Comparison of ENCODE assay signal across 8 mouse cellular contexts in the genomic region with DNA sequence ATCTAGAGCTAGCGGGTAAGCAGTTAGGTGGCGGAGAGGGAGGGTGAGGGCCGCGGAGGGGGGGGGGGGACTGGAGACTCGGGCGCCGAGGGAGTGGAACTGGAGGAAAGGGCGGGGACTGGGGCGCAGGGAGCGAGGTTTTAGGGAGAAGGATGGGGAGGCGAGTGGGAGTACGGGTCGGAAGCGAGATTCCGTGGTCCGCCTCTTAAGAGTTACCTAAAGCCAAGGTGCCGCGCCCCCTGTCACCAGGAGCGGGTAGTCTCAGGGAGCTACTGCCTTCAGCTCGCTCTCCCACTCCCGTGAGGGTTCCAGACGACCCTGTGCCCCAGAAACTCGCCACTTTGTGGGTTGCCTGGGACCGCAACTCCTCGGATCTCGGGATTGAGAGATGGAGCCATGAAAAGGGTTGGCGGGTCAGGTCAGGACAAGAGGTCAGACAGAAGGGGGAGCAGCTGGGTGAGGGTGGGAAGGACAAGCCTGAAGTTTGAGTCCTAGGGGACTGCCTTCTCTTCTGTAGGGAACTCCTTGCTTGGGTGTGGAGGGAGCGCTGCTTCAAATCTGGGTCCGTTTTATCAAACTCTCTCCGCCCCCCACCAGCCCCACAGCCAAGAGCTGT. TPM values are rescaled to one million over a fixed set of nuclear protein-coding genes. Genes with fewer than 3 reads are reported as not detected.
DNase-seq lines count a peak whose midpoint lies in the region; ATAC-seq and TF ChIP-seq lines count a peak whose summit lies in the region.

No protein-coding gene starts in this region.

- intact Hi-C loops in heart, adult 2 months (cut with DNase I), result loop anchor here (2.0 kb wide), 2 partner anchors 19 to 25 kb away; a partner anchor contains a TSS
- intact Hi-C loops in heart, postnatal 10 days (cut with DNase I), result loop anchor here (2.0 kb wide), 3 partner anchors 19 to 45 kb away; a partner anchor contains a TSS

- H3K4me1 ChIP-seq in heart, adult 2 months (ENCODE audit: control insufficient read depth, insufficient read depth, low read length), result peaks cover 8% of the 10 kb centered on the region
- peaks cover 47% of the 10 kb centered on the region for H3K4me1 ChIP-seq in embryonic facial prominence, embryonic 12.5 days
- peaks cover 65% of the 10 kb centered on the region for H3K4me1 ChIP-seq in kidney, embryonic 15.5 days
- peaks cover 40% of the 10 kb centered on the region for H3K4me1 ChIP-seq in stomach, embryonic 16.5 days (ENCODE audit: control insufficient read depth, insufficient read depth, low read length)

- TF ChIP-seq CTCF in heart, adult 2 months (IDR thresholded peaks at IDR 0.05), result peak; percentile 48

- no peak for DNase-seq in heart, adult 2 months
- no peak for DNase-seq in heart, postnatal 10 days
- peak; percentile 71 for DNase-seq in ES-CJ7 (ENCODE audit: low read depth, low spot score)
- DNase-seq in frontal cortex, postnatal 25 days (ENCODE audit: low spot score in 2 of 2), result no peak

- H3K4me2 ChIP-seq in embryonic facial prominence, embryonic 12.5 days (replicated peaks), result peak overlapping the region; percentile 68
- H3K4me2 ChIP-seq in kidney, embryonic 15.5 days, result peak overlapping the region; percentile 87
- peak overlapping the region; percentile 96 for H3K4me2 ChIP-seq in stomach, embryonic 16.5 days (ENCODE audit: low read depth, low read length)

- WGBS in heart, adult 2 months, result under 1% methylated on average over 30 of the region's 30 CpGs
- WGBS in embryonic facial prominence, embryonic 12.5 days, result 0% methylated on average over 24 of the region's 30 CpGs
- under 1% methylated on average over 27 of the region's 30 CpGs for WGBS in kidney, embryonic 15.5 days
- WGBS in stomach, embryonic 16.5 days, result under 1% methylated on average over 30 of the region's 30 CpGs

- H3K79me2 ChIP-seq in heart, adult 2 months (replicated peaks; ENCODE audit: control insufficient read depth, insufficient read depth, low read length), result peaks cover 3% of the 10 kb centered on the region; the same call in 1 of the 2 replicates

- H3K27me3 ChIP-seq in heart, adult 2 months (ENCODE audit: control insufficient read depth, insufficient read depth, low read length), result no peaks in the 10 kb centered on the region
- H3K27me3 ChIP-seq in embryonic facial prominence, embryonic 12.5 days, result no peaks in the 10 kb centered on the region
- H3K27me3 ChIP-seq in kidney, embryonic 15.5 days, result no peaks in the 10 kb centered on the region
- H3K27me3 ChIP-seq in stomach, embryonic 16.5 days (ENCODE audit: control insufficient read depth, insufficient read depth, low read length), result no peaks in the 10 kb centered on the region

- H3K4me3 ChIP-seq in heart, adult 2 months, result peak overlapping the region; percentile 69
- peak overlapping the region; percentile 54 for H3K4me3 ChIP-seq in embryonic facial prominence, embryonic 12.5 days
- peak overlapping the region; percentile 78 for H3K4me3 ChIP-seq in kidney, embryonic 15.5 days (replicated peaks)
- peak overlapping the region; percentile 87 for H3K4me3 ChIP-seq in stomach, embryonic 16.5 days (replicated peaks; ENCODE audit: low read length)

- no peak for ATAC-seq in embryonic facial prominence, embryonic 12.5 days (ENCODE audit: insufficient number of reproducible peaks, insufficient read depth, low FRiP score, low TSS enrichment)
- no peak; the same call in 1 of the 2 replicates for ATAC-seq in kidney, embryonic 15.5 days (replicated peaks; ENCODE audit: low FRiP score)
- 0 out of 2 replicates have a peak, but pooled peaks have one; percentile 3 for ATAC-seq in megakaryocyte, adult 5-6 weeks (ENCODE audit: poor library complexity, severe bottlenecking)
- ATAC-seq in stomach, embryonic 16.5 days (ENCODE audit: insufficient read depth, low FRiP score), result peak; percentile 1; the same call in 1 of the 2 replicates

- no peak for TF ChIP-seq POLR2A in heart, adult 2 months (IDR thresholded peaks at IDR 0.05; ENCODE audit: insufficient read depth, low read depth, low read length)

- no peak for TF ChIP-seq EP300 in heart, adult 2 months (IDR thresholded peaks at IDR 0.05; ENCODE audit: insufficient read depth, low read depth, low read length)

- H3K9me3 ChIP-seq in embryonic facial prominence, embryonic 12.5 days, result no peaks in the 10 kb centered on the region
- no peaks in the 10 kb centered on the region for H3K9me3 ChIP-seq in kidney, embryonic 15.5 days (replicated peaks)
- no peaks in the 10 kb centered on the region for H3K9me3 ChIP-seq in stomach, embryonic 16.5 days (replicated peaks; ENCODE audit: control insufficient read depth, low read length)

- H3K36me3 ChIP-seq in heart, adult 2 months (ENCODE audit: control insufficient read depth, insufficient read depth, low read length), result no peaks in the 10 kb centered on the region
- H3K36me3 ChIP-seq in embryonic facial prominence, embryonic 12.5 days, result peaks cover 19% of the 10 kb centered on the region
- peaks cover 27% of the 10 kb centered on the region for H3K36me3 ChIP-seq in kidney, embryonic 15.5 days
- peaks cover 6% of the 10 kb centered on the region; the same call in 1 of the 2 replicates for H3K36me3 ChIP-seq in stomach, embryonic 16.5 days (ENCODE audit: control insufficient read depth, insufficient read depth, low read length)

- peak overlapping the region; percentile 86 for H3K9ac ChIP-seq in heart, adult 2 months (ENCODE audit: low read depth, low read length)
- peak overlapping the region; percentile 55 for H3K9ac ChIP-seq in embryonic facial prominence, embryonic 12.5 days
- H3K9ac ChIP-seq in kidney, embryonic 15.5 days, result peak overlapping the region; percentile 72
- peak overlapping the region; percentile 89 for H3K9ac ChIP-seq in stomach, embryonic 16.5 days (ENCODE audit: low read length)

- H3K27ac ChIP-seq in heart, adult 2 months, result peak overlapping the region; percentile 98
- H3K27ac ChIP-seq in embryonic facial prominence, embryonic 12.5 days, result peak overlapping the region; percentile 82
- H3K27ac ChIP-seq in kidney, embryonic 15.5 days, result peak overlapping the region; percentile 96
- H3K27ac ChIP-seq in stomach, embryonic 16.5 days (ENCODE audit: low read length), result peak overlapping the region; percentile 99

RNA-seq across cellular contexts. Expression of a gene that starts 1.9 kb away (rescaled TPM):
- 10 to 100 TPM; 22.4 to 25.9 TPM for total RNA-seq in heart, adult 2 months (2021)
- 37.9 and 41.2 TPM in 2 replicates for polyA plus RNA-seq in heart, adult 2 months (2012; rRNA removed)
- 10 to 100 TPM; 49.2 to 52.4 TPM for total RNA-seq in heart, postnatal 10 days (2021)
- polyA plus RNA-seq in embryonic facial prominence, embryonic 12.5 days (2016; fragmentation: Nextera tagmentation; extraction: Ambion mirVana), result 46.6 and 49.8 TPM in 2 replicates
- polyA plus RNA-seq in kidney, embryonic 15.5 days (2015; fragmentation: Nextera tagmentation; extraction: Ambion mirVana), result 42.3 and 42.7 TPM in 2 replicates
- 17.2 and 19.9 TPM in 2 replicates for total RNA-seq in megakaryocyte, adult 5-6 weeks (2015)
- 34.2 and 40.0 TPM in 2 replicates for total RNA-seq in megakaryocyte, adult 5-6 weeks (2017)
- 46.5 and 51.8 TPM in 2 replicates for polyA plus RNA-seq in stomach, embryonic 16.5 days (2015; fragmentation: Nextera tagmentation; extraction: Ambion mirVana)

RNA-seq across cellular contexts. Expression of a gene that starts 2.2 kb away (rescaled TPM):
- 10 to 100 TPM; 19.9 to 21.7 TPM for total RNA-seq in heart, adult 2 months (2021)
- 42.7 and 51.8 TPM in 2 replicates for polyA plus RNA-seq in heart, adult 2 months (2012; rRNA removed)
- total RNA-seq in heart, postnatal 10 days (2021), result 10 to 100 TPM; 21.5 to 25.0 TPM
- polyA plus RNA-seq in embryonic facial prominence, embryonic 12.5 days (2016; fragmentation: Nextera tagmentation; extraction: Ambion mirVana), result 62.2 and 63.2 TPM in 2 replicates
- 50.1 and 52.2 TPM in 2 replicates for polyA plus RNA-seq in kidney, embryonic 15.5 days (2015; fragmentation: Nextera tagmentation; extraction: Ambion mirVana)
- 18.2 and 27.5 TPM in 2 replicates for total RNA-seq in megakaryocyte, adult 5-6 weeks (2015)
- 16.9 and 18.2 TPM in 2 replicates for total RNA-seq in megakaryocyte, adult 5-6 weeks (2017)
- 44.9 TPM in 2 replicates for polyA plus RNA-seq in stomach, embryonic 16.5 days (2015; fragmentation: Nextera tagmentation; extraction: Ambion mirVana)

RNA-seq across cellular contexts. Expression of a gene that starts 12.3 kb away (rescaled TPM):
- total RNA-seq in heart, adult 2 months (2021), result under 1 TPM in 1 of 2 experiments, not detected in 1; 0.14 TPM
- 0.32 and 0.59 TPM in 2 replicates for polyA plus RNA-seq in heart, adult 2 months (2012; rRNA removed)
- under 1 TPM; 0.12 to 0.22 TPM for total RNA-seq in heart, postnatal 10 days (2021)
- 1.8 and 2.8 TPM in 2 replicates for polyA plus RNA-seq in embryonic facial prominence, embryonic 12.5 days (2016; fragmentation: Nextera tagmentation; extraction: Ambion mirVana)
- 0.39 and 0.53 TPM in 2 replicates for polyA plus RNA-seq in kidney, embryonic 15.5 days (2015; fragmentation: Nextera tagmentation; extraction: Ambion mirVana)
- total RNA-seq in megakaryocyte, adult 5-6 weeks (2015), result not detected in 2 replicates
- total RNA-seq in megakaryocyte, adult 5-6 weeks (2017), result not detected in 2 replicates
- 0.23 and 0.52 TPM in 2 replicates for polyA plus RNA-seq in stomach, embryonic 16.5 days (2015; fragmentation: Nextera tagmentation; extraction: Ambion mirVana)

RNA-seq across cellular contexts. Expression of a gene that starts 19.6 kb away (rescaled TPM):
- 100 to 1,000 TPM; 287 to 328 TPM for total RNA-seq in heart, adult 2 months (2021)
- 609 and 613 TPM in 2 replicates for polyA plus RNA-seq in heart, adult 2 months (2012; rRNA removed)
- total RNA-seq in heart, postnatal 10 days (2021), result 100 to 1,000 TPM; 207 to 209 TPM
- 117 and 122 TPM in 2 replicates for polyA plus RNA-seq in embryonic facial prominence, embryonic 12.5 days (2016; fragmentation: Nextera tagmentation; extraction: Ambion mirVana)
- polyA plus RNA-seq in kidney, embryonic 15.5 days (2015; fragmentation: Nextera tagmentation; extraction: Ambion mirVana), result 116 and 125 TPM in 2 replicates
- total RNA-seq in megakaryocyte, adult 5-6 weeks (2015), result 33.4 and 42.2 TPM in 2 replicates
- 21.7 and 22.3 TPM in 2 replicates for total RNA-seq in megakaryocyte, adult 5-6 weeks (2017)
- 93.4 and 94.4 TPM in 2 replicates for polyA plus RNA-seq in stomach, embryonic 16.5 days (2015; fragmentation: Nextera tagmentation; extraction: Ambion mirVana)

RNA-seq across cellular contexts. Expression of a gene that starts 22.1 kb away (rescaled TPM):
- 10 to 100 TPM; 10.4 to 13.9 TPM for total RNA-seq in heart, adult 2 months (2021)
- 28.5 and 34.0 TPM in 2 replicates for polyA plus RNA-seq in heart, adult 2 months (2012; rRNA removed)
- 10 to 100 TPM in 1 of 2 experiments, 1 to 10 TPM in 1; 9.6 to 10.7 TPM for total RNA-seq in heart, postnatal 10 days (2021)
- polyA plus RNA-seq in embryonic facial prominence, embryonic 12.5 days (2016; fragmentation: Nextera tagmentation; extraction: Ambion mirVana), result 24.7 and 24.9 TPM in 2 replicates
- polyA plus RNA-seq in kidney, embryonic 15.5 days (2015; fragmentation: Nextera tagmentation; extraction: Ambion mirVana), result 25.2 and 26.5 TPM in 2 replicates
- total RNA-seq in megakaryocyte, adult 5-6 weeks (2015), result 11.3 and 13.4 TPM in 2 replicates
- 11.7 and 20.9 TPM in 2 replicates for total RNA-seq in megakaryocyte, adult 5-6 weeks (2017)
- 23.5 and 27.0 TPM in 2 replicates for polyA plus RNA-seq in stomach, embryonic 16.5 days (2015; fragmentation: Nextera tagmentation; extraction: Ambion mirVana)

Comparison
In these comparisons a context has a peak if more than half of its experiments do, and no peak if none do; other contexts are left out.
1. ATAC-seq: peak in megakaryocyte, adult 5-6 weeks (single experiment) and stomach, embryonic 16.5 days (single experiment); none in embryonic facial prominence, embryonic 12.5 days (single experiment) and kidney, embryonic 15.5 days (single experiment).
2. Peak in every context shown above with its lines, with median percentiles within 50 percentile points of each other: H3K27ac ChIP-seq, H3K4me3 ChIP-seq, H3K9ac ChIP-seq and H3K4me2 ChIP-seq.